ENCODE assay signal across 13 mouse cellular contexts in genomic region chr19:22692553-22692952, GRCm38 (mm10).
A peak's percentile ranks its signal among the peaks of the same experiment; 100 is the strongest.
DNase-seq lines count a peak whose midpoint lies in the region; ATAC-seq and TF ChIP-seq lines count a peak whose summit lies in the region.
"Had no signal": no experiment of that assay in that cellular context is flagged by ENCODE, and none has a peak within 500 bp of the region (broad histone marks: within the 10 kb centered on the region; RNA-seq: fewer than 3 reads in every experiment).

No protein-coding gene starts in this region.

- H3K79me2 ChIP-seq in CH12.LX (replicated peaks; ENCODE audit: control insufficient read depth, extremely low read depth, insufficient read depth, poor library complexity, severe bottlenecking), result no peaks in the 10 kb centered on the region

- in situ Hi-C loops in CH12.LX (cut with MboI; ENCODE audit: low pct_ligation_motif_present, low pct_unique_long_range_greater_than_20kb, low sequenced_read_pairs), result no loop called here

- DNase-seq in gastrocnemius, postnatal 10 days, result peak; percentile 5
- no peak for DNase-seq in gastrocnemius, postnatal 14 days
- no peak for DNase-seq in CH12.LX (ENCODE audit: extremely low read depth)
- DNase-seq in layer of hippocampus, postnatal 10 days (ENCODE audit: low spot score in 2 of 2), result no peak
- DNase-seq in cerebellum, postnatal 36 days, result no peak
- DNase-seq: cerebellum, postnatal 14 days; heart, postnatal 4 days; liver; lung, postnatal 10 days had no signal

- H3K27ac ChIP-seq in CH12.LX (ENCODE audit: insufficient read depth, low read depth), result no peak overlapping the region
- H3K27ac ChIP-seq in embryonic facial prominence, embryonic 13.5 days, result 0 out of 2 replicates have a peak overlapping the region, but pooled peaks have one; percentile 5
- peak overlapping the region; percentile 72 for H3K27ac ChIP-seq in limb, embryonic 12.5 days
- H3K27ac ChIP-seq: layer of hippocampus, adult 2 months had no signal

- no peak for TF ChIP-seq POLR2A in CH12.LX (IDR thresholded peaks at IDR 0.05; ENCODE audit: low read depth, low read length)

- no peaks in the 10 kb centered on the region for H3K27me3 ChIP-seq in CH12.LX (replicated peaks)
- no peaks in the 10 kb centered on the region for H3K27me3 ChIP-seq in embryonic facial prominence, embryonic 13.5 days
- H3K27me3 ChIP-seq in limb, embryonic 12.5 days, result no peaks in the 10 kb centered on the region

- TF ChIP-seq RAD21 in CH12.LX (IDR thresholded peaks at IDR 0.05; ENCODE audit: low read depth, low read length), result no peak

- 47% methylated on average over 4 of the region's 4 CpGs for WGBS in embryonic facial prominence, embryonic 13.5 days
- 41% methylated on average over 4 of the region's 4 CpGs for WGBS in limb, embryonic 12.5 days

- H3K9ac ChIP-seq in CH12.LX (ENCODE audit: insufficient read depth, low read depth), result no peak overlapping the region
- H3K9ac ChIP-seq in embryonic facial prominence, embryonic 13.5 days, result no peak overlapping the region
- no peak overlapping the region for H3K9ac ChIP-seq in limb, embryonic 12.5 days (replicated peaks)

- TF ChIP-seq EP300 in CH12.LX (IDR thresholded peaks at IDR 0.05; ENCODE audit: low read length), result no peak

- no peak for ATAC-seq in embryonic facial prominence, embryonic 13.5 days (ENCODE audit: insufficient number of reproducible peaks, insufficient read depth, low FRiP score, low TSS enrichment, low read depth)
- no peak for ATAC-seq in limb, embryonic 12.5 days (ENCODE audit: insufficient number of reproducible peaks, insufficient read depth, low FRiP score, low TSS enrichment, low read depth)
- ATAC-seq: midbrain, embryonic 16.5 days had no signal

- intact Hi-C loops in gastrocnemius, postnatal 14 days (cut with DNase I; ENCODE audit: low total_unique reads), result no loop called here

- peak overlapping the region; percentile 85 for H3K4me2 ChIP-seq in CH12.LX (ENCODE audit: insufficient read depth, low read depth, poor library complexity, severe bottlenecking)
- 0 out of 2 replicates have a peak overlapping the region, but pooled peaks have one; percentile 14 for H3K4me2 ChIP-seq in embryonic facial prominence, embryonic 13.5 days
- peak overlapping the region; percentile 30 for H3K4me2 ChIP-seq in limb, embryonic 12.5 days

- H3K4me1 ChIP-seq in CH12.LX (ENCODE audit: control insufficient read depth in 1 of 2, insufficient read depth in 2 of 2), result peaks cover 0 to 2% of the 10 kb centered on the region in 2 experiments; a peak in 1 of 4 replicates
- H3K4me1 ChIP-seq in embryonic facial prominence, embryonic 13.5 days, result peaks cover 3% of the 10 kb centered on the region; the same call in 1 of the 2 replicates
- H3K4me1 ChIP-seq in limb, embryonic 12.5 days (replicated peaks), result peaks cover 5% of the 10 kb centered on the region

- no peak overlapping the region for H3K4me3 ChIP-seq in CH12.LX (replicated peaks in 1 of 3; ENCODE audit: low read depth in 2 of 3, low read length in 2 of 3, poor library complexity in 1 of 3)
- H3K4me3 ChIP-seq in embryonic facial prominence, embryonic 13.5 days, result no peak overlapping the region
- H3K4me3 ChIP-seq in limb, embryonic 12.5 days (replicated peaks), result peak overlapping the region; percentile 14
- H3K4me3 ChIP-seq: layer of hippocampus, adult 2 months had no signal

- no peaks in the 10 kb centered on the region for H3K9me3 ChIP-seq in CH12.LX (replicated peaks; ENCODE audit: low read length)
- no peaks in the 10 kb centered on the region for H3K9me3 ChIP-seq in embryonic facial prominence, embryonic 13.5 days
- no peaks in the 10 kb centered on the region for H3K9me3 ChIP-seq in limb, embryonic 12.5 days

- TF ChIP-seq CTCF in CH12.LX (conservative IDR thresholded peaks at IDR 0.05 in 1 of 2, IDR thresholded peaks at IDR 0.05 in 1 of 2; ENCODE audit: low read depth in 2 of 2, low read length in 2 of 2), result no peak

- H3K36me3 ChIP-seq in CH12.LX (replicated peaks in 1 of 2; ENCODE audit: control insufficient read depth in 1 of 2, insufficient read depth in 1 of 2, low read length in 1 of 2), result no peaks in the 10 kb centered on the region
- no peaks in the 10 kb centered on the region for H3K36me3 ChIP-seq in embryonic facial prominence, embryonic 13.5 days
- H3K36me3 ChIP-seq in limb, embryonic 12.5 days, result no peaks in the 10 kb centered on the region

- dilution Hi-C loops in CH12.LX (cut with MboI; ENCODE audit: extremely low pct_ligation_motif_present, extremely low pct_unique_long_range_greater_than_20kb, low sequenced_read_pairs), result no loop called here

TF ChIP-seq in CH12.LX, 34 proteins besides CTCF, POLR2A, EP300 and RAD21:
- TF ChIP-seq MYC (IDR thresholded peaks at IDR 0.05; ENCODE audit: low read depth, low read length), result no peak
- no peak for TF ChIP-seq ZC3H11A (IDR thresholded peaks at IDR 0.05; ENCODE audit: low read depth, low read length)
- TF ChIP-seq GABPA (IDR thresholded peaks at IDR 0.05; ENCODE audit: insufficient replicate concordance, low read depth, low read length), result no peak
- no peak for TF ChIP-seq USF1 (IDR thresholded peaks at IDR 0.05; ENCODE audit: low read depth, low read length)
- TF ChIP-seq JUN (IDR thresholded peaks at IDR 0.05; ENCODE audit: insufficient read depth, low read depth, low read length), result no peak
- TF ChIP-seq MAFK (IDR thresholded peaks at IDR 0.05; ENCODE audit: insufficient replicate concordance, low read length), result no peak
- no peak for TF ChIP-seq ELF1 (IDR thresholded peaks at IDR 0.05; ENCODE audit: low read depth, low read length)
- no peak for TF ChIP-seq MEF2A (IDR thresholded peaks at IDR 0.05; ENCODE audit: borderline replicate concordance, low read depth, low read length)
- no peak for TF ChIP-seq CHD2 (IDR thresholded peaks at IDR 0.05; ENCODE audit: low read length)
- no peak for TF ChIP-seq SIN3A (IDR thresholded peaks at IDR 0.05; ENCODE audit: low read length)
- TF ChIP-seq PAX5 (IDR thresholded peaks at IDR 0.05; ENCODE audit: low read length), result no peak
- no peak for TF ChIP-seq HCFC1 (IDR thresholded peaks at IDR 0.05; ENCODE audit: low read depth, low read length)
- no peak for TF ChIP-seq CHD1 (IDR thresholded peaks at IDR 0.05; ENCODE audit: low read depth, low read length)
- no peak for TF ChIP-seq NELFE (IDR thresholded peaks at IDR 0.05; ENCODE audit: low read depth, low read length)
- no peak for TF ChIP-seq RCOR1 (conservative IDR thresholded peaks at IDR 0.05; ENCODE audit: low read depth, low read length)
- TF ChIP-seq IRF4 (IDR thresholded peaks at IDR 0.05; ENCODE audit: low read depth, low read length), result no peak
- TF ChIP-seq JUND (conservative IDR thresholded peaks at IDR 0.05; ENCODE audit: low read depth, low read length), result no peak
- TF ChIP-seq USF2 (conservative IDR thresholded peaks at IDR 0.05; ENCODE audit: low read depth, low read length), result no peak

Comparison
In these comparisons a context has a peak if more than half of its experiments do, and no peak if none do; other contexts are left out.
1. H3K4me2 ChIP-seq: peak in every context shown above with its lines; median percentile 85 in CH12.LX; 30 in limb, embryonic 12.5 days; 14 in embryonic facial prominence, embryonic 13.5 days.